Comparison of ENCODE assay signal across 19 mouse cellular contexts in the genomic region with DNA sequence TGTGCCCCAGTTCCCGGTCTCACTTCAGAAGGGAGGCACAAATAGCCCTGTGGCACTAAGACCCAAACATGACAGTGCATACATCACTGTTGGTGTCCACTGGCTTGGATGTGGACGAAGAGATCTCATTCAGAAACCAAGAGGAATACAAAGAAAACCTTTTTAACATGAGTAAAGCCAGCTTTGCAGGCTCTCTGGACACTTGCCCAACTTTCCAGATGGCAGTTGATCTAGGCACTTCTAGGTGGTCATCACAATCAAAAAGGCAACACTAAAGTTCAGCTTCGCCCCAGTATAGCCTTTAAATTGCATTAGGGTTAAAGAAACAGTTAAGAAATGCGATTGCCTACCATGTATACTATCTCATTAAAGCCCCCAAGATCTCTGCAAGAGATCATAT.
DNase-seq lines count a peak whose midpoint lies in the region; ATAC-seq lines count a peak whose summit lies in the region.
"Had no signal": no experiment of that assay in that cellular context is flagged by ENCODE, and none has a peak within 500 bp of the region (broad histone marks: within the 10 kb centered on the region; RNA-seq: fewer than 3 reads in every experiment).

No protein-coding gene starts in this region.

- no peak overlapping the region for H3K4me3 ChIP-seq in kidney, embryonic 14.5 days (ENCODE audit: low read length)
- H3K4me3 ChIP-seq: embryonic facial prominence, embryonic 12.5 days; forebrain, embryonic 15.5 days; heart, embryonic 13.5 days; hindbrain, embryonic 12.5 days had no signal

- H3K9me3 ChIP-seq in kidney, embryonic 14.5 days (ENCODE audit: control insufficient read depth, low read length) = no peaks in the 10 kb centered on the region
- H3K9me3 ChIP-seq: embryonic facial prominence, embryonic 12.5 days; forebrain, embryonic 15.5 days; heart, embryonic 13.5 days; hindbrain, embryonic 12.5 days had no signal

- H3K36me3 ChIP-seq in kidney, embryonic 14.5 days (ENCODE audit: control insufficient read depth, insufficient read depth, low read length) = no peaks in the 10 kb centered on the region
- H3K36me3 ChIP-seq: embryonic facial prominence, embryonic 12.5 days; forebrain, embryonic 15.5 days; heart, embryonic 13.5 days; hindbrain, embryonic 12.5 days had no signal

- H3K27me3 ChIP-seq in kidney, embryonic 14.5 days (ENCODE audit: control insufficient read depth, insufficient read depth, low read length) = no peaks in the 10 kb centered on the region
- H3K27me3 ChIP-seq: embryonic facial prominence, embryonic 12.5 days; forebrain, embryonic 15.5 days; heart, embryonic 13.5 days; hindbrain, embryonic 12.5 days had no signal

- no peak overlapping the region for H3K4me2 ChIP-seq in kidney, embryonic 14.5 days (replicated peaks; ENCODE audit: low read depth, low read length)
- H3K4me2 ChIP-seq: embryonic facial prominence, embryonic 12.5 days; forebrain, embryonic 15.5 days; heart, embryonic 13.5 days; hindbrain, embryonic 12.5 days had no signal

- DNase-seq in left cerebral cortex, postnatal 4 days = peak; percentile 21
- DNase-seq in left cerebral cortex, adult 11 months (ENCODE audit: low spot score) = no peak
- DNase-seq in cerebellum, adult 8-10 months = peak; percentile 29
- peak; percentile 60 to 69 for DNase-seq in cerebellum, postnatal 14 days
- no peak for DNase-seq in urinary bladder, adult 2 months (ENCODE audit: low spot score)
- no peak for DNase-seq in kidney, postnatal 14 days
- DNase-seq: adrenal gland, adult 8-10 months; adrenal gland, postnatal 36 days; gastrocnemius, postnatal 14 days; heart, postnatal 36 days; kidney, adult 8-10 months had no signal

- intact Hi-C loops in left cerebral cortex, postnatal 4 days (cut with DNase I) = no loop called here

- H3K4me1 ChIP-seq in kidney, embryonic 14.5 days (ENCODE audit: control insufficient read depth, insufficient read depth, low read length) = no peaks in the 10 kb centered on the region
- H3K4me1 ChIP-seq: embryonic facial prominence, embryonic 12.5 days; forebrain, embryonic 15.5 days; heart, embryonic 13.5 days had no signal

- no peak overlapping the region for H3K9ac ChIP-seq in kidney, embryonic 14.5 days (ENCODE audit: low read depth, low read length)
- H3K9ac ChIP-seq: embryonic facial prominence, embryonic 12.5 days; forebrain, embryonic 15.5 days; heart, embryonic 13.5 days; hindbrain, embryonic 12.5 days had no signal

- no peak overlapping the region for H3K27ac ChIP-seq in kidney, embryonic 14.5 days (ENCODE audit: low read depth, low read length)
- H3K27ac ChIP-seq: embryonic facial prominence, embryonic 12.5 days; forebrain, embryonic 15.5 days; heart, embryonic 13.5 days; hindbrain, embryonic 12.5 days had no signal

- no peak for ATAC-seq in kidney, embryonic 14.5 days (ENCODE audit: low FRiP score, low TSS enrichment)
- ATAC-seq: forebrain, embryonic 15.5 days; hindbrain, embryonic 16.5 days; inflammation-experienced regulatory T-cells, adult 6 months; intestine, postnatal 0 days had no signal

- 85% methylated on average over 4 of the region's 4 CpGs for WGBS in kidney, embryonic 14.5 days

Comparison
In these comparisons a context has a peak if more than half of its experiments do, and no peak if none do; other contexts are left out.
1. DNase-seq: peak in left cerebral cortex, postnatal 4 days (single experiment), cerebellum, adult 8-10 months (single experiment) and cerebellum, postnatal 14 days (2 of 2); none in left cerebral cortex, adult 11 months (single experiment), urinary bladder, adult 2 months (single experiment) and kidney, postnatal 14 days (single experiment).